Mouse (Mus musculus): ENCODE data around the gene Pycard. TPM values are rescaled to one million over a fixed set of nuclear protein-coding genes. Genes with fewer than 3 reads are reported as not detected.

Pycard gene
- polyA plus RNA-seq, 1 experiment: 60.0 TPM

- DNase-seq: no peak
- no peaks in the 10 kb centered on the region for H3K4me1 ChIP-seq (ENCODE audit: control insufficient read depth, insufficient read depth, low read length)
- no peaks in the 10 kb centered on the region for H3K27me3 ChIP-seq (replicated peaks; ENCODE audit: control insufficient read depth, insufficient read depth, low read length)
- TF ChIP-seq POLR2A (IDR thresholded peaks at IDR 0.05; ENCODE audit: low read depth, low read length) (no peak), CTCF (conservative IDR thresholded peaks at IDR 0.05; ENCODE audit: insufficient read depth, insufficient read length, low read depth, low read length) (no peak)
- whole genome bisulfite sequencing: 81% methylated on average over 3 of the region's 3 CpGs
- H3K27ac ChIP-seq (ENCODE audit: insufficient read depth, low read depth, low read length): no peak overlapping the region
- H3K36me3 ChIP-seq (ENCODE audit: control insufficient read depth, insufficient read depth, low read length): peaks cover 32% of the 10 kb centered on the region
- H3K4me3 ChIP-seq (ENCODE audit: insufficient read depth, low read depth, low read length): no peak overlapping the region
Measured at GRCm38 (mm10) chr7:127980606-127981005, 13.1 kb downstream of the Pycard start.

GRCm38 (mm10) chr7:127978856-127979255 lies 14.8 kb downstream of the Pycard start:
- Histone ChIP-seq H3K27ac (ENCODE audit: insufficient read depth, low read depth, low read length) (no peak overlapping the region), H3K4me3 (ENCODE audit: insufficient read depth, low read depth, low read length) (no peak overlapping the region), H3K36me3 (ENCODE audit: control insufficient read depth, insufficient read depth, low read length) (peaks cover 35% of the 10 kb centered on the region), H3K27me3 (replicated peaks; ENCODE audit: control insufficient read depth, insufficient read depth, low read length) (no peaks in the 10 kb centered on the region), H3K4me1 (ENCODE audit: control insufficient read depth, insufficient read depth, low read length) (no peaks in the 10 kb centered on the region)
- no peak for DNase-seq
- no peak for TF ChIP-seq POLR2A (IDR thresholded peaks at IDR 0.05; ENCODE audit: low read depth, low read length)
- WGBS: 95% methylated on average over 2 of the region's 2 CpGs

GRCm38 (mm10) chr7:127974413-127974930 lies 19.2 kb downstream of the Pycard start:
- Histone ChIP-seq H3K27ac (ENCODE audit: insufficient read depth, low read depth, low read length) (no peak overlapping the region), H3K36me3 (ENCODE audit: control insufficient read depth, insufficient read depth, low read length) (peaks cover 40% of the 10 kb centered on the region), H3K4me1 (ENCODE audit: control insufficient read depth, insufficient read depth, low read length) (peaks cover 2% of the 10 kb centered on the region; the same call in 1 of the 2 replicates), H3K27me3 (replicated peaks; ENCODE audit: control insufficient read depth, insufficient read depth, low read length) (no peaks in the 10 kb centered on the region), H3K4me3 (ENCODE audit: insufficient read depth, low read depth, low read length) (no peak overlapping the region)
- TF ChIP-seq CTCF (conservative IDR thresholded peaks at IDR 0.05; ENCODE audit: insufficient read depth, insufficient read length, low read depth, low read length): no peak
- TF ChIP-seq POLR2A (IDR thresholded peaks at IDR 0.05; ENCODE audit: low read depth, low read length): no peak
- WGBS: 70% methylated on average over 2 of the region's 2 CpGs
- DNase-seq: no peak

- TF ChIP-seq POLR2A (IDR thresholded peaks at IDR 0.05; ENCODE audit: low read depth, low read length) (peak; percentile 3), CTCF (conservative IDR thresholded peaks at IDR 0.05; ENCODE audit: insufficient read depth, insufficient read length, low read depth, low read length) (no peak)
- Histone ChIP-seq H3K36me3 (ENCODE audit: control insufficient read depth, insufficient read depth, low read length) (peaks cover 17% of the 10 kb centered on the region), H3K4me1 (ENCODE audit: control insufficient read depth, insufficient read depth, low read length) (peaks cover 9% of the 10 kb centered on the region; the same call in 1 of the 2 replicates), H3K27ac (ENCODE audit: insufficient read depth, low read depth, low read length) (peak overlapping the region; percentile 66; the same call in 1 of the 2 replicates), H3K4me3 (ENCODE audit: insufficient read depth, low read depth, low read length) (peak overlapping the region; percentile 81), H3K27me3 (replicated peaks; ENCODE audit: control insufficient read depth, insufficient read depth, low read length) (no peaks in the 10 kb centered on the region)
- under 1% methylated on average over 42 of the region's 42 CpGs for WGBS
- peak; percentile 86 for DNase-seq
Measured at GRCm38 (mm10) chr7:127967922-127968828, 25.5 kb downstream of the Pycard start.

- peak; percentile 96 for DNase-seq
- H3K27me3 ChIP-seq (replicated peaks; ENCODE audit: control insufficient read depth, insufficient read depth, low read length): no peaks in the 10 kb centered on the region
- TF ChIP-seq CTCF (conservative IDR thresholded peaks at IDR 0.05; ENCODE audit: insufficient read depth, insufficient read length, low read depth, low read length) (no peak), POLR2A (IDR thresholded peaks at IDR 0.05; ENCODE audit: low read depth, low read length) (peak; percentile 99)
- WGBS: under 1% methylated on average over 92 of the region's 92 CpGs
- peaks cover 11% of the 10 kb centered on the region; the same call in 1 of the 2 replicates for H3K36me3 ChIP-seq (ENCODE audit: control insufficient read depth, insufficient read depth, low read length)
- peak within 1 kb of the TSS; percentile 81 for H3K4me3 ChIP-seq (ENCODE audit: insufficient read depth, low read depth, low read length)
- H3K27ac ChIP-seq (ENCODE audit: insufficient read depth, low read depth, low read length): peak within 1 kb of the TSS; percentile 99
- H3K4me1 ChIP-seq (ENCODE audit: control insufficient read depth, insufficient read depth, low read length): peaks cover 9% of the 10 kb centered on the region; the same call in 1 of the 2 replicates
Measured at GRCm38 (mm10) chr7:127967004-127967921, 26.4 kb downstream of the Pycard start, which contains the start of gene Fus. Gene Fus, plus strand, starts transcription at chr7:127967457.

GRCm38 (mm10) chr7:127966371-127966918 lies 27.2 kb downstream of the Pycard start:
- Histone ChIP-seq H3K27me3 (replicated peaks; ENCODE audit: control insufficient read depth, insufficient read depth, low read length) (no peaks in the 10 kb centered on the region), H3K36me3 (ENCODE audit: control insufficient read depth, insufficient read depth, low read length) (peaks cover 10% of the 10 kb centered on the region; the same call in 1 of the 2 replicates), H3K27ac (ENCODE audit: insufficient read depth, low read depth, low read length) (peak overlapping the region; percentile 99), H3K4me3 (ENCODE audit: insufficient read depth, low read depth, low read length) (peak overlapping the region; percentile 81), H3K4me1 (ENCODE audit: control insufficient read depth, insufficient read depth, low read length) (peaks cover 9% of the 10 kb centered on the region; the same call in 1 of the 2 replicates)
- TF ChIP-seq CTCF (conservative IDR thresholded peaks at IDR 0.05; ENCODE audit: insufficient read depth, insufficient read length, low read depth, low read length) (no peak), POLR2A (IDR thresholded peaks at IDR 0.05; ENCODE audit: low read depth, low read length) (no peak)
- WGBS: 7% methylated on average over 10 of the region's 10 CpGs
- DNase-seq: peak; percentile 19
